Mouse (Mus musculus) E14TG2a.4 (cell line): ENCODE data around the gene Olfr631.

Source experiments
- CTCF ChIP-seq: conservative IDR thresholded peaks from 2 replicates; pipeline ENCODE4 v1.5.1; 2014; ENCODE audit warnings: low read length
- POU5F1 ChIP-seq: IDR thresholded peaks from 2 replicates; pipeline ENCODE4 v1.6.1; 2014; ENCODE audit warnings: low read length, borderline replicate concordance

- no peak for TF ChIP-seq CTCF
- no peak for TF ChIP-seq POU5F1
Measured at GRCm38 (mm10) chr7:103970852-103971251, 42.2 kb downstream of the Olfr631 start, which contains the start of gene Olfr635.
